Mouse (Mus musculus): ENCODE data around the gene Bora.

DNA sequence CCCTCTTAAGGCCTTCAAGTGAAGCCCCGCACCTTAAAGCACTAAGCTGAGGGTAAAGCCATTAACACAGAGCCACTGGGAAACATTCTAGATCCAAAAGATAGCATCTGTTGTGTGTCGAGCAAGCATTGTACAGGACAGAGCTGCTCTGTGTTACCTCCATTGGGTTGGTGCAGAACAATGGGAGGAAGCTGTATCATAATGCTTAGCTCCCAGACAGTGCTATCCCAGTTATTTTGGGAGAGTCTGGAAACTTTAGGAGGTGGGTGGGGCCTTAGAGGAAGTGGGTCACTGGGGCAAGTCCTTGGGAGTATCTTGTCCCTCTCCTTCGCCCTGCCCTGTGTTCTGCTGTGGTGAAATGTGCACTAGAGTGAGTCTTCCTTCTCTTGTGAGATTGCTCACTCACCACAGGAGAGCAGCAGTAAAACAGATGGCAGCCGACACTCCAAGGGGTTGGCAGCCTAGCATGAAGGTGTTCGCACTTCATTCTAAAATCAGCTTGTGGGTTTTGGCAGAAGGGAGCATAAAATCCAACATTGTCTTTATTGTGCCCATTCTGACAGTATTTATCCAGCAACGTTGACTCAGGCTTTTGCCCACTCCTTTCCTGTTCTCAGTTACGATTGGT lies 13.1 kb downstream of the Bora start:
- no peak for TF ChIP-seq POLR2A (IDR thresholded peaks at IDR 0.05; ENCODE audit: borderline replicate concordance, extremely low read depth, low read depth, low read length)
- no peak for TF ChIP-seq CTCF (IDR thresholded peaks at IDR 0.05; ENCODE audit: insufficient read depth, low read length)
